Mouse (Mus musculus): ENCODE measurements around the gene Akap8.

- TF ChIP-seq POLR2AphosphoS5 (IDR thresholded peaks at IDR 0.05; ENCODE audit: insufficient replicate concordance, low read depth, low read length), result no peak
- no peak for TF ChIP-seq CTCF (IDR thresholded peaks at IDR 0.05; ENCODE audit: low read depth, low read length)
- TF ChIP-seq GATA2 (IDR thresholded peaks at IDR 0.05; ENCODE audit: borderline replicate concordance, low read depth, low read length), result no peak
Observed at GRCm38 (mm10) chr17:32355031-32355430, 34.0 kb upstream of the Akap8 start.

Data from G1E (cell line).